Mouse (Mus musculus) layer of hippocampus, postnatal 10 days (tissue): ENCODE results near the gene Psma3. TPM values are rescaled to one million over a fixed set of nuclear protein-coding genes. Genes with fewer than 3 reads are reported as not detected.

Experiments used
- DNase-seq, 2 experiments: peaks; one replicate each; pipeline ENCODE4 v3.0.0; 2021; ENCODE audit warnings: low spot score in 2 of 2
- total RNA-seq, 2 experiments: library from RNA; stranded (reverse); gene quantifications; 2 replicates each; pipeline ENCODE4 v1.2.3; 2021

Gene Psma3
- total RNA-seq, 2 experiments from 2014 or later, result 218 to 287 TPM

DNA sequence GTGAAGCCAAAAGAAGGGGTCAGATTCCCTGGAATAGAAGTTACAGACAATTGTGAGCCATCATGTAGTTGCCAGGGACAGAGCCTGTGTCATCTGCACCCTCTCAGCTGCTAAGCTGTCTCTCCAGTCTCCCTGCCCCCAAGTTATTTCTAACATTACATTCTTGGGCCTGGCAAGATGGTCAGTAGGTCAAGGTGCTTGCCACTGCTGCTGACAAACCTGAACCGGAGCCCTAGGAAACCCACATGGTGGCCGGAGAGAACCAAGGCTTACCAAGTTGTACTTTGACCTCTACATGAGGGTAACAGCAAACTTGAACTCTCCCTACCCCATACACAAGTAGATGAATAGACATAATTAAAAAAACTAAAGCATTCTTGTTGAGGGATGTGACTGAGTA lies 70.1 kb downstream of the Psma3 start:
- no peak for DNase-seq

Other genes starting within 250 kb of the Psma3 start
- gene Frmd6, start 149.1 kb upstream of the Psma3 start, total RNA-seq, result 10 to 100 TPM; 11.0 to 12.5 TPM
- gene Actr10, start 36.8 kb upstream of the Psma3 start, total RNA-seq, result 100 to 1,000 TPM; 170 to 180 TPM
- gene Arid4a, start 41.4 kb downstream of the Psma3 start, total RNA-seq, result 10 to 100 TPM; 38.4 to 39.2 TPM
- not detected for gene Tomm20l, start 136.8 kb downstream of the Psma3 start, total RNA-seq
- 10 to 100 TPM; 71.5 to 72.2 TPM for gene Timm9, start 162.1 kb downstream of the Psma3 start, total RNA-seq
- 1 to 10 TPM; 7.2 to 7.9 TPM for gene 2700049A03Rik, start 162.2 kb downstream of the Psma3 start, total RNA-seq